Mouse (Mus musculus): ENCODE data around the gene Tbc1d30.
A peak's percentile ranks its signal among the peaks of the same experiment; 100 is the strongest.

The Tbc1d30 gene

GRCm38 (mm10) chr10:121310511-121311221, 40.4 kb downstream of the Tbc1d30 start:
- DNase-seq, result peak; percentile 53 to 78

- no peak for DNase-seq
Measured at GRCm38 (mm10) chr10:121309801-121310510, 41.1 kb downstream of the Tbc1d30 start.

- DNase-seq, result peak in 1 of 2 experiments; percentile 44
Measured at GRCm38 (mm10) chr10:121309123-121309655, 41.9 kb downstream of the Tbc1d30 start.

- peak in 1 of 2 experiments; percentile 19 for DNase-seq
Measured at GRCm38 (mm10) chr10:121305441-121305840, 45.6 kb downstream of the Tbc1d30 start.

- no peak for DNase-seq
Measured at GRCm38 (mm10) chr10:121303559-121303958, 47.5 kb downstream of the Tbc1d30 start.

GRCm38 (mm10) chr10:121301868-121302267, 49.2 kb downstream of the Tbc1d30 start:
- no peak for DNase-seq

GRCm38 (mm10) chr10:121300659-121301058, 50.4 kb downstream of the Tbc1d30 start:
- DNase-seq, result no peak

- peak; percentile 58 to 68 for DNase-seq
Measured at GRCm38 (mm10) chr10:121297054-121297701, 53.9 kb downstream of the Tbc1d30 start.

GRCm38 (mm10) chr10:121294471-121294870, 56.6 kb downstream of the Tbc1d30 start:
- no peak for DNase-seq

- no peak for DNase-seq
Measured at GRCm38 (mm10) chr10:121293829-121294228, 57.2 kb downstream of the Tbc1d30 start.

- no peak for DNase-seq
Measured at GRCm38 (mm10) chr10:121291272-121291917, 59.7 kb downstream of the Tbc1d30 start.

- no peak for DNase-seq
Measured at GRCm38 (mm10) chr10:121290682-121291078, 60.4 kb downstream of the Tbc1d30 start.

- no peak for DNase-seq
Measured at GRCm38 (mm10) chr10:121289970-121290681, 61.0 kb downstream of the Tbc1d30 start.

- no peak for DNase-seq
Measured at GRCm38 (mm10) chr10:121282926-121283325, 68.2 kb downstream of the Tbc1d30 start.

GRCm38 (mm10) chr10:121282436-121282835, 68.6 kb downstream of the Tbc1d30 start:
- DNase-seq, result no peak

GRCm38 (mm10) chr10:121280943-121281342, 70.1 kb downstream of the Tbc1d30 start:
- no peak for DNase-seq

GRCm38 (mm10) chr10:121277022-121277471, 74.0 kb downstream of the Tbc1d30 start:
- no peak for DNase-seq

GRCm38 (mm10) chr10:121274964-121275363, 76.1 kb downstream of the Tbc1d30 start:
- DNase-seq, result no peak

- no peak for DNase-seq
Measured at GRCm38 (mm10) chr10:121271002-121271401, 80.1 kb downstream of the Tbc1d30 start.

- DNase-seq, result no peak
Measured at GRCm38 (mm10) chr10:121268771-121269170, 82.3 kb downstream of the Tbc1d30 start.

GRCm38 (mm10) chr10:121264204-121264575, 86.9 kb downstream of the Tbc1d30 start:
- DNase-seq, result no peak

Measured in kidney, postnatal 25 days (tissue).